Mouse (Mus musculus): Measurements from ENCODE around the gene Sorcs1.

DNA sequence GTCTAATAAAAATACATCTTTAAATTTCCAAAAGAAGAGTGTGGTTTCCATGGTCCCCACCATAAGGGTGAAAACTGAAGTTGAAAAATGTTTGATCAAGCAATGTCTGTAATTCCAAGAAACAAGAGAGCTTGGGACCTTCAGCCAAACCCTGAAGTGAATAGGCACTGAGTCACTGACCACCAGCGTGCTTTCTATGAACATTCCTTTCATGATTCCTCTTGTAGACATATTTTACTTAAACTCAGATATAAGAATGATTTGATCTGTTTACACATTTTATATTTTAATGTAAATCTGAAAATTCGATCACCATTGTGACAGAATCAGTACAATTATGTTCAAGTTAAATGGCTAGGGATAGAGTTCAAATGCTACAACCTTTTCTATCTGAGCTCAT is 112.1 kb downstream of the Sorcs1 start:
- TF ChIP-seq CTCF (IDR thresholded peaks at IDR 0.05; ENCODE audit: insufficient read depth, low read length) (no peak), POLR2A (IDR thresholded peaks at IDR 0.05; ENCODE audit: borderline replicate concordance, extremely low read depth, low read depth, low read length) (no peak)

Measured in lung, adult 2 months (tissue).